Mouse (Mus musculus) G1E (cell line): ENCODE data around the gene Gm12185.

Experiments used
- CTCF ChIP-seq: IDR thresholded peaks from 2 replicates; pipeline ENCODE4 v1.5.1; 2012; ENCODE audit warnings: low read depth, low read length, inconsistent platforms, mixed read lengths
- GATA1 ChIP-seq: IDR thresholded peaks from 2 replicates; pipeline ENCODE4 v1.6.1; 2012; ENCODE audit warnings: borderline replicate concordance, low read length, inconsistent platforms, mixed read lengths
- GATA2 ChIP-seq: IDR thresholded peaks from 2 replicates; pipeline ENCODE4 v1.6.1; 2012; ENCODE audit warnings: low read depth, low read length, inconsistent platforms, borderline replicate concordance

- no peak for TF ChIP-seq CTCF
- TF ChIP-seq GATA1 = no peak
- TF ChIP-seq GATA2 = no peak
Measured at GRCm38 (mm10) chr11:48871201-48871772, 120.7 kb downstream of the Gm12185 start, which contains the start of gene Irgm1.
